In the genomic region with DNA sequence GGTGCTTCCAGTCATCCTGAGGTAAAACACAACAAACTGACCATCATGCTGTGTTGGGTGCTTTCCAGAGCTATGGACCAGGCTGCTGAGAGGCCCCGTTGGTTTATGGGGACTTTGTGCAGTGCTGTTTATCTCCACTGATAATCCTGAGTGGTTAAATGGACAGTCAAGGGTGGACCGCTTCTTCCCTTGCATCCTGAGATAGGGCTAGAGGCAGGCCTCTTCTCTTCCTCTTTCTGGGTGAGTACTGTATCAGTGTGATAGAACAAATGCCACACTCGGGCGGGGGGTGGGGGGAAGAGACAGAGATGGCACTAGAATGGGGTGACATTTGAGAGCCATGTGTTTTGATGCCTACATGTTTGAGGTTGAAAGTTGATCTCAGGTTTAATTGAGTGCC, we compare ENCODE assay signal across 10 mouse cellular contexts.
"Had no signal": no experiment of that assay in that cellular context is flagged by ENCODE, and none has a peak within 500 bp of the region (broad histone marks: within the 10 kb centered on the region; RNA-seq: fewer than 3 reads in every experiment).

No protein-coding gene starts in this region.

- H3K36me3 ChIP-seq: limb, embryonic 13.5 days; midbrain, embryonic 13.5 days; neural tube, embryonic 15.5 days had no signal

- H3K4me2 ChIP-seq: limb, embryonic 13.5 days; lung, embryonic 14.5 days; midbrain, embryonic 13.5 days; neural tube, embryonic 15.5 days had no signal

- H3K27me3 ChIP-seq: limb, embryonic 13.5 days; midbrain, embryonic 13.5 days; neural tube, embryonic 15.5 days had no signal

- H3K9ac ChIP-seq: limb, embryonic 13.5 days; lung, embryonic 14.5 days; midbrain, embryonic 13.5 days; neural tube, embryonic 15.5 days had no signal

- ATAC-seq: intestine, embryonic 16.5 days; midbrain, embryonic 13.5 days had no signal

- H3K4me1 ChIP-seq: midbrain, embryonic 13.5 days; neural tube, embryonic 15.5 days had no signal

- H3K9me3 ChIP-seq: limb, embryonic 13.5 days; midbrain, embryonic 13.5 days; neural tube, embryonic 15.5 days had no signal

- H3K27ac ChIP-seq: limb, embryonic 13.5 days; midbrain, embryonic 13.5 days; neural tube, embryonic 15.5 days; stomach, postnatal 0 days had no signal

- H3K4me3 ChIP-seq: limb, embryonic 13.5 days; midbrain, embryonic 13.5 days; myocyte; neural tube, embryonic 15.5 days had no signal

- DNase-seq: left cerebral cortex, postnatal 4 days; lung, postnatal 10 days; lung, postnatal 4 days had no signal
